Mouse (Mus musculus): ENCODE results near the gene Htt. TPM values are rescaled to one million over a fixed set of nuclear protein-coding genes. Genes with fewer than 3 reads are reported as not detected.

Gene Htt
- total and polyA plus RNA-seq, 2 experiments from 2014 or later = 2.5 to 16.1 TPM

GRCm38 (mm10) chr5:34904412-34904811, 142.9 kb downstream of the Htt start:
- Histone ChIP-seq H3K27me3 (ENCODE audit: control insufficient read depth, insufficient read depth, low read length) (no peaks in the 10 kb centered on the region), H3K4me1 (ENCODE audit: control insufficient read depth, insufficient read depth) (0 out of 2 replicates have a peak, but pooled peaks cover 6% of the 10 kb centered on the region), H3K4me3 (ENCODE audit: low read depth, low read length) (no peak overlapping the region), H3K9me3 (replicated peaks; ENCODE audit: control insufficient read depth, low read length) (no peaks in the 10 kb centered on the region), H3K4me2 (ENCODE audit: low read depth, low read length) (no peak overlapping the region), H3K27ac (ENCODE audit: low read depth) (no peak overlapping the region), H3K9ac (replicated peaks; ENCODE audit: low read depth, low read length) (no peak overlapping the region), H3K36me3 (replicated peaks; ENCODE audit: control insufficient read depth, insufficient read depth, low read length) (peaks cover 63% of the 10 kb centered on the region)
- ATAC-seq (ENCODE audit: insufficient read depth, low read depth) = no peak
- no peak for DNase-seq (ENCODE audit: low spot score)
- TF ChIP-seq CTCF (IDR thresholded peaks at IDR 0.05; ENCODE audit: low read depth) = no peak
- no peak for TF ChIP-seq EP300 (IDR thresholded peaks at IDR 0.05; ENCODE audit: low read depth)

GRCm38 (mm10) chr5:34907230-34907629, 145.7 kb downstream of the Htt start:
- H3K4me3 ChIP-seq (ENCODE audit: low read depth, low read length) = no peak overlapping the region
- peaks cover 61% of the 10 kb centered on the region for H3K36me3 ChIP-seq (replicated peaks; ENCODE audit: control insufficient read depth, insufficient read depth, low read length)
- H3K4me2 ChIP-seq (ENCODE audit: low read depth, low read length) = no peak overlapping the region
- H3K27ac ChIP-seq (ENCODE audit: low read depth) = no peak overlapping the region
- no peaks in the 10 kb centered on the region for H3K9me3 ChIP-seq (replicated peaks; ENCODE audit: control insufficient read depth, low read length)
- no peaks in the 10 kb centered on the region for H3K27me3 ChIP-seq (ENCODE audit: control insufficient read depth, insufficient read depth, low read length)
- TF ChIP-seq CTCF (IDR thresholded peaks at IDR 0.05; ENCODE audit: low read depth) = no peak
- TF ChIP-seq EP300 (IDR thresholded peaks at IDR 0.05; ENCODE audit: low read depth) = no peak
- 0 out of 2 replicates have a peak, but pooled peaks cover 6% of the 10 kb centered on the region for H3K4me1 ChIP-seq (ENCODE audit: control insufficient read depth, insufficient read depth)
- ATAC-seq (ENCODE audit: insufficient read depth, low read depth) = no peak
- WGBS = 89% methylated on average over 4 of the region's 4 CpGs
- no peak for DNase-seq (ENCODE audit: low spot score)
- no peak overlapping the region for H3K9ac ChIP-seq (replicated peaks; ENCODE audit: low read depth, low read length)

GRCm38 (mm10) chr5:34907910-34908725, 146.6 kb downstream of the Htt start, which contains the start of gene Msantd1:
Msantd1 (plus strand) TSS chr5:34908012.
- 77% methylated on average over 6 of the region's 6 CpGs for WGBS
- H3K9ac ChIP-seq (replicated peaks; ENCODE audit: low read depth, low read length) = no peak within 1 kb of the TSS
- ATAC-seq (ENCODE audit: insufficient read depth, low read depth) (no peak), DNase-seq (ENCODE audit: low spot score) (no peak)
- H3K36me3 ChIP-seq (replicated peaks; ENCODE audit: control insufficient read depth, insufficient read depth, low read length) = peaks cover 61% of the 10 kb centered on the region
- H3K4me1 ChIP-seq (ENCODE audit: control insufficient read depth, insufficient read depth) = 0 out of 2 replicates have a peak, but pooled peaks cover 6% of the 10 kb centered on the region
- TF ChIP-seq EP300 (IDR thresholded peaks at IDR 0.05; ENCODE audit: low read depth) (no peak), CTCF (IDR thresholded peaks at IDR 0.05; ENCODE audit: low read depth) (no peak)
- H3K4me3 ChIP-seq (ENCODE audit: low read depth, low read length) = no peak within 1 kb of the TSS
- no peaks in the 10 kb centered on the region for H3K27me3 ChIP-seq (ENCODE audit: control insufficient read depth, insufficient read depth, low read length)
- no peak within 1 kb of the TSS for H3K27ac ChIP-seq (ENCODE audit: low read depth)
- H3K4me2 ChIP-seq (ENCODE audit: low read depth, low read length) = no peak within 1 kb of the TSS
- H3K9me3 ChIP-seq (replicated peaks; ENCODE audit: control insufficient read depth, low read length) = no peaks in the 10 kb centered on the region

GRCm38 (mm10) chr5:34908726-34909633, 147.4 kb downstream of the Htt start:
- ATAC-seq (ENCODE audit: insufficient read depth, low read depth) (no peak), DNase-seq (ENCODE audit: low spot score) (no peak)
- Histone ChIP-seq H3K4me2 (ENCODE audit: low read depth, low read length) (no peak overlapping the region), H3K27ac (ENCODE audit: low read depth) (no peak overlapping the region), H3K9me3 (replicated peaks; ENCODE audit: control insufficient read depth, low read length) (no peaks in the 10 kb centered on the region), H3K4me1 (ENCODE audit: control insufficient read depth, insufficient read depth) (0 out of 2 replicates have a peak, but pooled peaks cover 6% of the 10 kb centered on the region), H3K27me3 (ENCODE audit: control insufficient read depth, insufficient read depth, low read length) (no peaks in the 10 kb centered on the region), H3K36me3 (replicated peaks; ENCODE audit: control insufficient read depth, insufficient read depth, low read length) (peaks cover 58% of the 10 kb centered on the region), H3K4me3 (ENCODE audit: low read depth, low read length) (no peak overlapping the region), H3K9ac (replicated peaks; ENCODE audit: low read depth, low read length) (no peak overlapping the region)
- TF ChIP-seq CTCF (IDR thresholded peaks at IDR 0.05; ENCODE audit: low read depth) (no peak), EP300 (IDR thresholded peaks at IDR 0.05; ENCODE audit: low read depth) (no peak)
- WGBS = 61% methylated on average over 9 of the region's 9 CpGs

DNA sequence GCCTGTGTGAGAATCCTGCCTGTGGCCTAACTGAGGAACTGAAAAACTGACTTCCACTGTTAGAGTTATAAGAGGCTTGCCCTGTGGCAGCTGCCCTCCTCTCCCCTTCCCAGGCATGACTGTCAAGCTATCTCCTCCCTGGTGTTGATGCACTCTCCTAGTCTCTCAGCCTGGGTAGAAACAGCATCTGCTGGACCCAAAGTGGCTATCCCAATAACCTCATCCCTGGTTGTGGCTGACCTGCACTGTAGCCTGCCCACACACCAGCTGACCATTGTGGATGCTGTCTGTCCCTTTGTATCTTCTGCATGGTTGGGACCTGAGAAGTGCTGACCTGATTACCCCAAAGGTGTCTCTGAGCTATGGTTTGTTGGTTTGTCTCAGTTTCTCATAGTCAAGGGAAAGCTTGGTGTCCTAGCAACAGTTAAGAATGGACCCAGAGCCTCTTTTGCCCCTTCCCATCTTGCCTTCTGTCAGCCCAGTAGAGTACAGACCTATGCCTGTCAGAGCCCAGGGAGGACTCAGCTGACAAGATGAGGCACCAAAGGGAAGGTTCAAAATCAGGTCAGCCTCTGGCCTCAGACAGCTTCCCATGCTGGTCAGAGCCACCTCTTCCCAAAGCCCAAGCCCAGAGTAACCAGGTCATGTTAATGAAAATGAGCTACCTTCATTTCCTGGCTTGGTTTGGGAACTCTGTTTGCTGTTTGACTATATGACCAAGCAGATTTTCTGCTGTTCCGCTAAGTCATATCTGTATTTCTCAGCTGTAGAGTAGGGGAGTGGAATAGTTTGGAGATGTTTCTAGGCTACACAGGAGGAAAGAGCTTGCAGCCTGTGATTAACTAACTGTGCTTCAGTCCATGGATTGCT, 148.3 kb downstream of the Htt start:
- ATAC-seq (ENCODE audit: insufficient read depth, low read depth) = no peak
- H3K9me3 ChIP-seq (replicated peaks; ENCODE audit: control insufficient read depth, low read length) = no peaks in the 10 kb centered on the region
- WGBS = 92% methylated on average over 1 of the region's 1 CpGs
- H3K4me2 ChIP-seq (ENCODE audit: low read depth, low read length) = no peak overlapping the region
- H3K9ac ChIP-seq (replicated peaks; ENCODE audit: low read depth, low read length) = no peak overlapping the region
- no peak for DNase-seq (ENCODE audit: low spot score)
- peaks cover 52% of the 10 kb centered on the region for H3K36me3 ChIP-seq (replicated peaks; ENCODE audit: control insufficient read depth, insufficient read depth, low read length)
- H3K4me1 ChIP-seq (ENCODE audit: control insufficient read depth, insufficient read depth) = 0 out of 2 replicates have a peak, but pooled peaks cover 6% of the 10 kb centered on the region
- H3K4me3 ChIP-seq (ENCODE audit: low read depth, low read length) = no peak overlapping the region
- no peak for TF ChIP-seq CTCF (IDR thresholded peaks at IDR 0.05; ENCODE audit: low read depth)
- no peak for TF ChIP-seq EP300 (IDR thresholded peaks at IDR 0.05; ENCODE audit: low read depth)
- H3K27me3 ChIP-seq (ENCODE audit: control insufficient read depth, insufficient read depth, low read length) = no peaks in the 10 kb centered on the region
- no peak overlapping the region for H3K27ac ChIP-seq (ENCODE audit: low read depth)

All from heart, postnatal 0 days (tissue).